Mouse (Mus musculus): ENCODE measurements around the gene Blm.

Gene Blm

GRCm38 (mm10) chr7:80406186-80406585, 128.7 kb downstream of the Blm start:
- CTCF ChIA-PET = interaction anchor here (0.7 kb wide), 1 partner anchor 250 kb away, joined by 3 read pairs; no protein-coding TSS in a partner anchor

- CTCF ChIA-PET = no interaction called here
Measured at GRCm38 (mm10) chr7:80405188-80405695, 129.7 kb downstream of the Blm start, which contains the start of gene Furin. Furin (minus strand) TSS chr7:80405436.

Data from spleen, embryonic (tissue).